Mouse (Mus musculus): ENCODE measurements around the gene Gm28035.

The Gm28035 gene

GRCm38 (mm10) chr2:30261921-30262839 lies 21.8 kb downstream of the Gm28035 start:
- no peak for DNase-seq (ENCODE audit: low spot score in 2 of 2)

- DNase-seq (ENCODE audit: low spot score in 2 of 2) = no peak
Measured at GRCm38 (mm10) chr2:30262840-30263441, 22.6 kb downstream of the Gm28035 start.

GRCm38 (mm10) chr2:30263811-30264210 lies 23.4 kb downstream of the Gm28035 start:
- no peak for DNase-seq (ENCODE audit: low spot score in 2 of 2)

GRCm38 (mm10) chr2:30264671-30265519 lies 24.5 kb downstream of the Gm28035 start:
- no peak for DNase-seq (ENCODE audit: low spot score in 2 of 2)

GRCm38 (mm10) chr2:30265767-30266253 lies 25.4 kb downstream of the Gm28035 start, which contains the start of gene Phyhd1:
Gene Phyhd1, plus strand, starts transcription at chr2:30266203.
- DNase-seq (ENCODE audit: low spot score in 2 of 2) = no peak

GRCm38 (mm10) chr2:30266392-30266941 lies 26.1 kb downstream of the Gm28035 start:
- DNase-seq (ENCODE audit: low spot score in 2 of 2) = no peak

- DNase-seq (ENCODE audit: low spot score in 2 of 2) = no peak
Measured at GRCm38 (mm10) chr2:30267466-30267865, 27.1 kb downstream of the Gm28035 start.

GRCm38 (mm10) chr2:30268371-30268770 lies 28.0 kb downstream of the Gm28035 start:
- DNase-seq (ENCODE audit: low spot score in 2 of 2) = no peak

GRCm38 (mm10) chr2:30269241-30269990 lies 29.0 kb downstream of the Gm28035 start:
- DNase-seq (ENCODE audit: low spot score in 2 of 2) = no peak

- peak; percentile 54 to 62 for DNase-seq (ENCODE audit: low spot score in 2 of 2)
Measured at GRCm38 (mm10) chr2:30270134-30270533, 29.8 kb downstream of the Gm28035 start.

GRCm38 (mm10) chr2:30280743-30281142 lies 40.4 kb downstream of the Gm28035 start, which contains the start of gene Gm28038:
Gene Gm28038, plus strand, starts transcription at chr2:30281043.
- DNase-seq (ENCODE audit: low spot score in 2 of 2) = no peak

- DNase-seq (ENCODE audit: low spot score in 2 of 2) = no peak
Measured at GRCm38 (mm10) chr2:30281651-30282050, 41.3 kb downstream of the Gm28035 start.

- DNase-seq (ENCODE audit: low spot score in 2 of 2) = no peak
Measured at GRCm38 (mm10) chr2:30283193-30283592, 42.8 kb downstream of the Gm28035 start.

- DNase-seq (ENCODE audit: low spot score in 2 of 2) = no peak
Measured at GRCm38 (mm10) chr2:30285004-30285403, 44.6 kb downstream of the Gm28035 start.

- DNase-seq (ENCODE audit: low spot score in 2 of 2) = no peak
Measured at GRCm38 (mm10) chr2:30285416-30286181, 45.2 kb downstream of the Gm28035 start.

- DNase-seq (ENCODE audit: low spot score in 2 of 2) = peak; percentile 95 to 97
Measured at GRCm38 (mm10) chr2:30286192-30287026, 46.0 kb downstream of the Gm28035 start, which contains the start of the genes Dolk and Nup188. Gene Dolk, minus strand, starts transcription at chr2:30286334. Gene Nup188, plus strand, starts transcription at chr2:30286397.

- no peak for DNase-seq (ENCODE audit: low spot score in 2 of 2)
Measured at GRCm38 (mm10) chr2:30287027-30287373, 46.6 kb downstream of the Gm28035 start.

GRCm38 (mm10) chr2:30299525-30299924 lies 59.2 kb downstream of the Gm28035 start:
- DNase-seq (ENCODE audit: low spot score in 2 of 2) = no peak

- no peak for DNase-seq (ENCODE audit: low spot score in 2 of 2)
Measured at GRCm38 (mm10) chr2:30299966-30300365, 59.6 kb downstream of the Gm28035 start.

Data from natural killer cell, adult 2 months (primary cell).